ENCODE assay signal across 8 mouse cellular contexts in genomic region chr2:33869689-33870343, GRCm38 (mm10). TPM values are rescaled to one million over a fixed set of nuclear protein-coding genes. Genes with fewer than 3 reads are reported as not detected.
A peak's percentile ranks its signal among the peaks of the same experiment; 100 is the strongest.
DNase-seq lines count a peak whose midpoint lies in the region; ATAC-seq and TF ChIP-seq lines count a peak whose summit lies in the region.

No protein-coding gene starts in this region.

- DNase-seq in heart, embryonic 10.5 days (ENCODE audit: low spot score), result no peak
- DNase-seq in heart, postnatal 4 days, result no peak
- DNase-seq in midbrain, embryonic 11.5 days (ENCODE audit: low spot score, missing footprints), result no peak
- no peak for DNase-seq in limb, embryonic 14.5 days (ENCODE audit: low spot score)
- no peak for DNase-seq in stomach, postnatal 0 days (ENCODE audit: low spot score)
- DNase-seq in cerebellum, postnatal 36 days, result no peak
- DNase-seq in yolk sac, embryonic 10.5 days (ENCODE audit: low spot score), result no peak

- H3K36me3 ChIP-seq in heart, embryonic 10.5 days, result peaks cover 32% of the 10 kb centered on the region
- H3K36me3 ChIP-seq in midbrain, embryonic 13.5 days, result peaks cover 44% of the 10 kb centered on the region
- H3K36me3 ChIP-seq in midbrain, embryonic 11.5 days (ENCODE audit: control insufficient read depth, insufficient read depth, low read length), result peaks cover 29% of the 10 kb centered on the region
- peaks cover 26% of the 10 kb centered on the region for H3K36me3 ChIP-seq in limb, embryonic 14.5 days (ENCODE audit: control insufficient read depth, insufficient read depth, low read length)
- H3K36me3 ChIP-seq in stomach, postnatal 0 days (ENCODE audit: control insufficient read depth, insufficient read depth, low read length), result no peaks in the 10 kb centered on the region

- H3K27ac ChIP-seq in heart, embryonic 10.5 days, result peak overlapping the region; percentile 65; the same call in 1 of the 2 replicates
- peak overlapping the region; percentile 31; the same call in 1 of the 2 replicates for H3K27ac ChIP-seq in midbrain, embryonic 13.5 days
- H3K27ac ChIP-seq in midbrain, embryonic 11.5 days (ENCODE audit: low read depth, low read length), result no peak overlapping the region
- H3K27ac ChIP-seq in limb, embryonic 14.5 days (replicated peaks; ENCODE audit: low read depth, low read length), result 0 out of 2 replicates have a peak overlapping the region, but pooled peaks have one; percentile 20
- H3K27ac ChIP-seq in stomach, postnatal 0 days (replicated peaks), result peak overlapping the region; percentile 63

- no peak for TF ChIP-seq CTCF in stomach, postnatal 0 days (IDR thresholded peaks at IDR 0.05; ENCODE audit: low read depth)

- H3K9ac ChIP-seq in midbrain, embryonic 13.5 days (replicated peaks), result no peak overlapping the region
- no peak overlapping the region for H3K9ac ChIP-seq in midbrain, embryonic 11.5 days (ENCODE audit: low read length)
- no peak overlapping the region for H3K9ac ChIP-seq in limb, embryonic 14.5 days (ENCODE audit: low read depth, low read length, severe bottlenecking)
- no peak overlapping the region for H3K9ac ChIP-seq in stomach, postnatal 0 days (ENCODE audit: low read length)

- no peak overlapping the region for H3K4me2 ChIP-seq in midbrain, embryonic 13.5 days (replicated peaks)
- H3K4me2 ChIP-seq in midbrain, embryonic 11.5 days, result no peak overlapping the region
- no peak overlapping the region for H3K4me2 ChIP-seq in limb, embryonic 14.5 days (replicated peaks; ENCODE audit: low read depth, low read length, severe bottlenecking)
- H3K4me2 ChIP-seq in stomach, postnatal 0 days (replicated peaks; ENCODE audit: low read depth), result no peak overlapping the region

- no peak overlapping the region for H3K4me3 ChIP-seq in heart, embryonic 10.5 days
- no peak overlapping the region for H3K4me3 ChIP-seq in midbrain, embryonic 13.5 days (replicated peaks)
- no peak overlapping the region for H3K4me3 ChIP-seq in midbrain, embryonic 11.5 days (ENCODE audit: low read depth, low read length)
- no peak overlapping the region for H3K4me3 ChIP-seq in limb, embryonic 14.5 days (replicated peaks; ENCODE audit: low read length)
- H3K4me3 ChIP-seq in stomach, postnatal 0 days (ENCODE audit: low read depth, low read length), result no peak overlapping the region

- H3K4me1 ChIP-seq in heart, embryonic 10.5 days, result peaks cover 51% of the 10 kb centered on the region
- H3K4me1 ChIP-seq in midbrain, embryonic 13.5 days (replicated peaks), result peaks cover 34% of the 10 kb centered on the region
- H3K4me1 ChIP-seq in midbrain, embryonic 11.5 days (ENCODE audit: control insufficient read depth, insufficient read depth, low read length), result peaks cover 8% of the 10 kb centered on the region
- peaks cover 30% of the 10 kb centered on the region for H3K4me1 ChIP-seq in limb, embryonic 14.5 days (ENCODE audit: control insufficient read depth, insufficient read depth, low read length)
- 0 out of 2 replicates have a peak, but pooled peaks cover 6% of the 10 kb centered on the region for H3K4me1 ChIP-seq in stomach, postnatal 0 days (replicated peaks; ENCODE audit: control insufficient read depth, insufficient read depth)

- no peaks in the 10 kb centered on the region for H3K9me3 ChIP-seq in heart, embryonic 10.5 days
- no peaks in the 10 kb centered on the region for H3K9me3 ChIP-seq in midbrain, embryonic 13.5 days
- H3K9me3 ChIP-seq in midbrain, embryonic 11.5 days (ENCODE audit: control insufficient read depth, low read length), result no peaks in the 10 kb centered on the region
- 0 out of 2 replicates have a peak, but pooled peaks cover 3% of the 10 kb centered on the region for H3K9me3 ChIP-seq in limb, embryonic 14.5 days (ENCODE audit: control insufficient read depth, low read length)
- no peaks in the 10 kb centered on the region for H3K9me3 ChIP-seq in stomach, postnatal 0 days (ENCODE audit: control insufficient read depth, low read length)

- TF ChIP-seq EP300 in stomach, postnatal 0 days (optimal IDR thresholded peaks at IDR 0.05), result no peak

- TF ChIP-seq POLR2A in limb, embryonic 14.5 days (IDR thresholded peaks at IDR 0.05; ENCODE audit: borderline replicate concordance, extremely low read depth, insufficient read depth, insufficient read length), result no peak

- ATAC-seq in midbrain, embryonic 13.5 days, result no peak
- ATAC-seq in midbrain, embryonic 11.5 days (ENCODE audit: low FRiP score), result no peak
- ATAC-seq in limb, embryonic 14.5 days (ENCODE audit: low FRiP score, low read depth), result no peak
- ATAC-seq in stomach, postnatal 0 days (ENCODE audit: low FRiP score, low TSS enrichment), result no peak

- WGBS in heart, embryonic 10.5 days, result 65% methylated on average over 10 of the region's 10 CpGs
- 84% methylated on average over 10 of the region's 10 CpGs for WGBS in midbrain, embryonic 13.5 days
- WGBS in midbrain, embryonic 11.5 days, result 83% methylated on average over 10 of the region's 10 CpGs
- WGBS in limb, embryonic 14.5 days, result 73% methylated on average over 10 of the region's 10 CpGs
- WGBS in stomach, postnatal 0 days, result 60% methylated on average over 10 of the region's 10 CpGs

- H3K27me3 ChIP-seq in heart, embryonic 10.5 days (ENCODE audit: insufficient read depth, poor library complexity, severe bottlenecking), result peaks cover 29% of the 10 kb centered on the region; the same call in 1 of the 2 replicates
- H3K27me3 ChIP-seq in midbrain, embryonic 13.5 days, result no peaks in the 10 kb centered on the region
- H3K27me3 ChIP-seq in midbrain, embryonic 11.5 days (ENCODE audit: control insufficient read depth, insufficient read depth, low read length), result no peaks in the 10 kb centered on the region
- H3K27me3 ChIP-seq in limb, embryonic 14.5 days (ENCODE audit: control insufficient read depth, insufficient read depth, low read length), result no peaks in the 10 kb centered on the region
- no peaks in the 10 kb centered on the region for H3K27me3 ChIP-seq in stomach, postnatal 0 days (ENCODE audit: control insufficient read depth, insufficient read depth, low read length)

RNA-seq across cellular contexts. Expression of gene Mvb12b, which starts 17.9 kb away (rescaled TPM):
- polyA plus RNA-seq in heart, embryonic 10.5 days (2016; fragmentation: Nextera tagmentation; extraction: Ambion mirVana), result 10.0 and 16.6 TPM in 2 replicates
- 10 to 100 TPM; 28.1 to 29.3 TPM for total RNA-seq in heart, postnatal 4 days (2021)
- 68.1 and 73.0 TPM in 2 replicates for polyA plus RNA-seq in midbrain, embryonic 13.5 days (2015; fragmentation: Nextera tagmentation; extraction: Ambion mirVana)
- 36.6 and 38.1 TPM in 2 replicates for polyA plus RNA-seq in midbrain, embryonic 11.5 days (2014; fragmentation: Nextera tagmentation; extraction: Ambion mirVana)
- polyA plus RNA-seq in limb, embryonic 14.5 days (2012; rRNA removed), result 26.6 and 35.2 TPM in 2 replicates
- polyA plus RNA-seq in limb, embryonic 14.5 days (2014; fragmentation: Nextera tagmentation; extraction: Ambion mirVana), result 17.5 and 18.6 TPM in 2 replicates
- 10.2 and 11.3 TPM in 2 replicates for polyA plus RNA-seq in stomach, postnatal 0 days (2015; fragmentation: Nextera tagmentation; extraction: Ambion mirVana)
